Mouse (Mus musculus) small intestine, adult 2 months (tissue): ENCODE measurements around the gene Tm4sf1.

Experiments
- CTCF ChIP-seq: fragments of 200-500 bp; IDR thresholded peaks from 2 replicates; pipeline ENCODE4 v1.5.1; 2012; ENCODE audit warnings: low read depth, mild to moderate bottlenecking, control low read depth, inconsistent platforms, low read length, moderate library complexity, mixed read lengths; ENCODE audit not compliant: insufficient replicate concordance, insufficient read length; ENCODE audit errors: extremely low read depth
- POLR2A ChIP-seq: fragments of 200-500 bp; IDR thresholded peaks from 2 replicates; pipeline ENCODE4 v1.6.1; 2012; ENCODE audit warnings: low read depth, mild to moderate bottlenecking, control low read depth, inconsistent platforms, low read length, moderate library complexity

- no peak for TF ChIP-seq POLR2A
- no peak for TF ChIP-seq CTCF
Observed at GRCm38 (mm10) chr3:57302886-57303285, 1.1 kb upstream of the Tm4sf1 start.
